Mouse (Mus musculus) frontal cortex, postnatal 10 days (tissue): Measurements from ENCODE around the gene Vcl.

Experiments used
- DNase-seq, 2 experiments: peaks; one replicate each; pipeline ENCODE4 v3.0.0; 2022; ENCODE audit warnings: low spot score in 2 of 2, mixed read lengths in 1 of 2

Vcl gene

DNA sequence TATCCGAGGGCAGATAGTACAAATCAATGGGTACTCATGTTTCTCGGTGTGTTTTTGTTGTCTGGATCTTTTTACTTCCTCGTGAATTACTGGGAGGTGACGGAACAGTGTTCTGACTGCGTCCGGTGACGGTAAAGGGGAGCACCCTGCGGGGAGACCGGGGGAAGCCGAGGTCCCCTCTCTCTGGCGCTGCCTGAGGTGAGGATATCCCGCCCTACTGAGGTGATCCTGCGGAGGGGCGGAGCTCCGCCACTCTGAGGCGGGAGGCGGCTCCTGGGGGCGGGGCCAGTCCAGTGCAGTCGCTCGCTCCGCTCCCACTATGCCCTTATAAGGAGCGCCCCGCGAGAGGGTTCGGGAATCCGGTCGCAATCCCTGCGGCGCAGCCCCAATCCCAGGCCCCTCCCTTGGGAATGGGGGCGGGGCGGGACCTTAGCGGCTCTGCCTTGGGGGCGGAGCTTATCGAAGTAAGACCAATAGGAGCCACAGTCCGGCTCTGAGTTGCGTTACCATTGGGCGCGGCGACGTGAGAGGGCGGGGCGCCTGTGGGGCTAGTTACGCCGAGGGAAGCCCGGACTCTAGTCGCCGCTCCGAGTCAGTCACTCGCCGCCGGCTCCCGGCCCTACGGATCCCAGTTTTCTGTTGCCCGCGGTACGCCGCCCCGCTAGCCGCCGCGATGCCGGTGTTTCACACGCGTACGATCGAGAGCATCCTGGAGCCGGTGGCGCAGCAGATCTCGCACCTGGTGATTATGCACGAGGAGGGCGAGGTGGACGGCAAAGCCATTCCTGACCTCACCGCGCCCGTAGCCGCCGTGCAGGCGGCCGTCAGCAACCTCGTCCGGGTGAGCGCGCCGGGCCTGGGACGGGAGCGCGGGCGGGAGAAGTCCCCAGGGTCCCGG, at the start of gene Vcl:
TSS of gene Vcl (plus strand) at position 551 of the 898 bp plus-strand sequence.
- peak; percentile 98 to 99 for DNase-seq

DNA sequence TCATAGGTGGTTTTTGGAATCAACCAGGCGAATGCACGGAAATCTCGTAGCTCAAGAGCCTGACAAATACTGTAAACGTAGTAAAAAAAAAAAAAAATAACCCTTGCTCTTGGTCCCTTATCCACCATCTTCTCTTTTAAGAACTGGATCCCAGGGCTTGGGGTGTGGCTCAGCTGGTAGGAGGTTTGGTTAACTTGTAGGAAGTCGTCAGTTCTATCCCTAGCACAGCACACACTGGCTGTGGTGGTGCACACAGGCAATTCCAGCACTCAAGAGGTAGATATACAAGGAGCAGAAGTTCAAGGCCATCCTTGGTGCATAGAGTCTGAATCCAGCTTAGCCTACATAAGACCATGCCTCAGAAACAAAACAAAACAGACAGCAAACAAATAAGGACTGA, 44.5 kb upstream of the Vcl start:
- DNase-seq, result no peak

DNA sequence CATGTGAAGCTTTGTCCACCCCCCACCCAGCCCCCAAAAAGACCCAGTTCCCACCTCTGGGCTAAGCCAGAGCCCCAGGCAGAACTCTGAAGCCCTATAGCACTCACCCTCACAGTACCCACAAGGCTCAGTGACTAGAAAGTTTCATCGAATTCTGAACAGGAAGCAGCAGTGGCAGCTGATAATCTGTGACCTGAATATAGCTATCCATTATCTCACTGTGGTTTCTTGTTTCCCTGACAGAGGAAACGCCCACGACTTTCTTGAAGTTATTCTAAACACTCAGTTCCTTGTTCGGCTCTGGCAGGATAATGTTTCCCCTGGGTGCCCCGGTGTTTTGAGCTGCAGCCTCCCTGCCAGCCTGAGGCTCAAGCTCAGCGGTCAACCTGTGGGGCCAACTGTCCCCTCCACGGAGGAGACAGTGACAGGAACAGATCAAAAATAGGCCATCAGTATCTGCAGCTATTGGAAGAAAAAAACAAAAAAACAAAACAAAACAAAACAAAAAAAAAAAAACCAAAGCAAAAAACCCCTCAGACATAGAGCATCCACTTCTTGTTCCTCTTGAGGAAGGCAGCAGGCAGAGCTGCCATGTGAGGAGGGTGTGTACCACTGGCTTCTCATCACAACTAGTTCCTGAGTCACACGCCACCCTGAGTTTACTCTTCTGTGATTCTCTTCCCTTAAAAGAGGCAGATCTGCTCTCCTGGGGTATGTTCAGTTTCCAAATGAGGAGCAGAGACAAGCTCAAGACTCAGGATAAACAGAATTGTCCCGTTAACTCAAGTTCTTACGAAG, 43.9 kb upstream of the Vcl start:
- DNase-seq, result no peak

DNA sequence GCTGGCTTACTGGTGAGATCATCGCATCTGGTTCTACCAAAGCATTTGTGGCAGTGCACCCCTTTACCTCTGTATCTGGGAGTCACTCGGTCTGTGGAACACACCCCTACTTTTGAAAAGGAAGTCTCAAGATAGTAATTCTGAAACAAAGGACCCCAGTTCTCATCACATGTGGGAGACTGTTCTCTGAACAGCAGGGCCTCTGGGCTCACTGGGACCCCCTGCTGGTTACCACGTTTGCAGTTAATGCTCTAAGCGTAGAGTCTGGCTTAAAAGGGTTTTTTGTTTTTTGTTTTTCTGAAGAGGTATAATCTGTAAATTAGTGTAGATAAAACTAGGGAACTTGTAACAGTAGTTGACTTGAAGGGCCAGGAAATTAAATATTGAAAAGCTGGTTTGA, 42.9 kb upstream of the Vcl start:
- peak in 1 of 2 experiments; percentile 17 for DNase-seq

DNA sequence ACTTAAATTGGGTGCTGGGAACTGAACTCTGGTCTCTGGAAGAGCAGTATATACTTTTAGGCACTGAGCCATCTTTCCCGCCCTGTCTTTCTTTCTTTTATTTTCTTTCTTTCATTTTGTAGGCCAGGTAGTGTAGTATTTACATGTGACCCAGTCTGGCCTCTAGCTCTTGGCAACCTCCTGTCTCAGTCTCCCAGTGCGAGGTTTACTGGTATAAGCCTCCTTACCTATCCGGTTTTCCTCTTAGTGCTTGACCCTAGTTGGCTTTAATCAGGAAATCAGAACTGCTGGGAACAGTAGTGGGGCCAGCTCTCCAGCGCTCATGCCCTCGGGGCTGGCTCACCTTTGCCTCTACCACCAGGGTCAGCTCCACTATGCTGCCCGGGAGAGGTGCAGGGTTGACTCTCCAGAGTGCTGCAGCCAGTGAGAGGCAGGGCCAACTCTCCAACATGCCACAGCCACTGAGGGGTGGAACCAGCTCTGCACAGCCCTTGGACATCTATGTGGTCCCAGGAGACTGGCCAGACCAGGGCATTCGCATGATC, 41.6 kb upstream of the Vcl start:
- no peak for DNase-seq

DNA sequence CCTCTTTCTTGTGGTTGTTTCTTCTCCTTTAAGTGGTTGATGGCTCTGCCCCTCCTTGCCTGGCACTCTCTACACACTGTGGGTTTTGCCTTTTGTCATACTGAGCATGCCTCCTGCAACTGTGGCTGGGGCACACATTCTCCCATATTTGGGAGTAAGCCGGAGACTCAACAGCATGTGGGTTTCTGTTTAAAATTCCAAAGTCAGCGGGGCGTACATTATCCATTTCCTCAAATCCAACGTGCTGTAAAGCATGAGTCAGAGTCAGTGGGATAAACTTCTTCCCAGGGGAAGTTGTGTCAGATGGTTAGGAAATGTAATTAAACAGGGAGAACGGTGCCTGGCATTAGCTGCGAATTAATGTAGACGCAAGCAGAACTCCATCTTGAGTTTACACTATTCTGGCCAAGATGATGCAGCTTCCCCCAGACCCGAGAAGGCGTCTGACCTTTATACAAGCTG, 37.2 kb upstream of the Vcl start:
- DNase-seq, result peak; percentile 21 to 24

DNA sequence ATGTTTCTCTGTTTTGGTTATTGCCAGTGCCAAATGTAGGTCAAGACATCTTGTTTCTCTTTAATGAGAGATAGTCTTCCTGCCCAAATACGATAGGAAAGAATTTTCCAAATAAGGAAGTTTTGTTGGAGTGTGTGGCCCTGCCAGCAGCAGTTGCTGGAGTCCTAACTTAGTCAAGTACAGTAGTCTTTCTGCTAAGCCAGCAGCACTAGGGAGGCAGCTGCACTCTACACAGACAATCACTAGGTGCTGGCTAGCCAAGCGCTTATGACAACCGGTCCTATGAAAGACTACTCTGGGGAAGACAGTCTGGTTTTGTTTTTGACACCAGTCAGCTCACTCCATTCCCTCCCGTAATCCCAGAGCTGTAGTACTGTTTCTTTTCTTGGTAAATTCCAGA, 35.4 kb upstream of the Vcl start:
- DNase-seq, result no peak

DNA sequence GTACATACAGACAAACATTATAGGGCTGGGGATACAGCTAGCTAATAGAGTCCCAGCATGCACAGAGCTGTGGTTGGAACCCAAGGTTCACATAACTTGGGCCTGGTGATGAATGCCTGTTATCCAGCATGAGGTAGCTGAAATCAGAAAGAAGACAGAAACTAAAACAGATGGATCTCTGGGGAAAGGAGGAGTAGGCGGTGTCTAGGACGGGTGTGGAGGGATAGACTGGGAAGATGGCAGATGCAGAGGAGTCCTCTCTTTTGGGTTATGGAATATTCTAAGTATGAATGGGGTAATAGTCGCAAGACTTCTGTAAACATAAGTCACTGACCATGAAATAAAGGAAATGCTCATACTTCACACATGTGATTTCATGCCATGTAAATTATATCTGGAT, 27.9 kb upstream of the Vcl start:
- DNase-seq, result no peak

DNA sequence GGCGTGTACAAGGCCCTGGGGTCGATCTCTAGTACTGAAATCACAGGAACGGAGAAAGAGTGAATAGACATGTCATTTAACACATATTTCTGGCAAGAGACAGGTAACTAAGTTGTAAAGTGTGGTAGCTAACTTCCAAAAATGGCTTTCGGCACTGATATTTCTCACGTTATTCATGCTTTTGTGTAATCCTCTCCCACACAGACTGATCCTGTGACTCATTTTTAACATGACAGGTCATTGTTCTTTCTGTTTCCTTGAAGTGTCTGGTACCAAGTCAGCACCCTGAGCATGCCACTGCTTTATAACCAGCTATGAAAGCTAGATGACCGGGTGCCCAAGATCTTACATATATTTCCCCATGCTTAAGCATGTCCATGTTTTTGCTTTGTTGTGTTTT, 26.1 kb upstream of the Vcl start:
- no peak for DNase-seq

DNA sequence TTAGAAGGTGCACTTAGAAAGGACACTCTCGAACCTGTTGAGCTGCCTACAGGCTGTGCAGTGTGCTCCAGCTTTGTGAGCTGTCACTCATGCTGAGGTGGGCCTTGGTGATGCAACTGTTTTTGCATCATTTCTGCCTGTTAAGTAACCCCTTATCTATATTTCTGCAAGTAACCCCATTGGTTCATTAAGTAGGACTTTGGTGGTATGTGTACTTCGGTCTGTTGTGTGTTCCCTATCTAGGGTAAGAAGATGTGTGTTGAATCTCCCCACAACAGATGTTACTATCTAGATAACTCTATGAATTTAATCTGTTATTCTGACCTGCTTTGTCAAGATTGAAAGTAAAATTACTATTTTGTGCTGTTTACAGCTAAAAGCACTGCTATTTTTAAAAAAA, 17.4 kb upstream of the Vcl start:
- DNase-seq, result no peak

DNA sequence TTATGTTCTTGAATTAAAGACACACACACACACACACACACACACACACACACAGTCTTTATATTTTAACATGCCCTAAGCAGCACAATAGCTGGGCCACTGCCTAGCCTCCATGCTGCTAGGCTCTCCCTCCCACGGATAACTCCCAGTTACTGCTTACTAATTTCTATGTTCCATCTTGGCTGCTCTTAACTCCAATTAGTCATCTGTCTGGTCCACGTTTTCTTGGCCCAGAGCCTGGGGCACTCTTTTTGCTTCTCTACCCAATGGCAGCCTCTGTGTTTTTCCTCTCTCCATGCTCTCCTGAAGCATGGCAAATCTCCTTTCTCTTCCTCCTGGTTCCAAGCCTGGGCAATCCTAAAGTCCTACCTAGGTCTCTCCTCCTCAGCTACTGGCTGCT, 14.8 kb upstream of the Vcl start:
- DNase-seq, result peak in 1 of 2 experiments; percentile 26

DNA sequence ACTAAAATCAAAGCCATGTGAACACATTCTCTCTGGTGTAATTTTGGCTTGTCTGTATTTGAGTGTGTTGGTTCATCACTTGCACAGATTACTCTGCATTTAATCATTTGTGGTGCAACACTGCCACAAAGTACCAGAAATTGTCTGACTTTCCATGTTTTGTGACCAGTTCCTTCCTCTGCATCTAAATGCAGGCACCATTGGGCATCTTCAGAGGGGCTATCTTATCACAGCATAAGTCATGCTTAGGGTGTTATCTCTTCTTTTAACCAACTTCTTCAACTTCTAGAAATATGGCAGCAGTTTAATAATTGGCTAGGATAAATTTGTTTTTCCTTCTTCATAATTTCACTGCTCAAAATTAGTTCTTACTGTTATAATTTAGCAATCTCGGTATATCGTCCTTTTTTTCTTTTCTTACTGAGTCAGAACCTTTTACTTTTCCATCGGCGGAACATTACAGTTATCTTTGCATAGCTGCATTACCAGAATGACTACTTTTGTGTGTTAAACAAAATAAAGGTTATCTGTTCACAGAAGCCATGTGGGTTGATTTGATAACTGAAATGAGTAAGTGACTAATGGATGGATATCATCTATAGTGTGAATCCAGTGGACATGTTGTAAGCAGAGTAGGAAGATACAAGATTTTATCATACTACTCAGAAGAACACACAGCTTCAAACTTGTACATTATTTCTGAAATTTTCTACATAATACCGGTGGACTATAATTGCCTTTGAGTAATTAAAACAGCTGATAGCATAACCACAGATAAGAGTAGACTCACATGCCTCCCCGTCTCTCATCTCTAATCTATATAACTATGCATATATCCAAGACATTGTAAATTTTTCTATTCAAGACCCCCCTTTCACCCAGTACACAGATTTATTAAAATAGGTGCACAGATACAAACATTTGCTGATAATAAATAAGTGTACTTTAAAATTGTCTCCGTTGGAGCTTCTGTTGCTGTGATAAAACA, 12.3 kb upstream of the Vcl start:
- DNase-seq, result no peak

DNA sequence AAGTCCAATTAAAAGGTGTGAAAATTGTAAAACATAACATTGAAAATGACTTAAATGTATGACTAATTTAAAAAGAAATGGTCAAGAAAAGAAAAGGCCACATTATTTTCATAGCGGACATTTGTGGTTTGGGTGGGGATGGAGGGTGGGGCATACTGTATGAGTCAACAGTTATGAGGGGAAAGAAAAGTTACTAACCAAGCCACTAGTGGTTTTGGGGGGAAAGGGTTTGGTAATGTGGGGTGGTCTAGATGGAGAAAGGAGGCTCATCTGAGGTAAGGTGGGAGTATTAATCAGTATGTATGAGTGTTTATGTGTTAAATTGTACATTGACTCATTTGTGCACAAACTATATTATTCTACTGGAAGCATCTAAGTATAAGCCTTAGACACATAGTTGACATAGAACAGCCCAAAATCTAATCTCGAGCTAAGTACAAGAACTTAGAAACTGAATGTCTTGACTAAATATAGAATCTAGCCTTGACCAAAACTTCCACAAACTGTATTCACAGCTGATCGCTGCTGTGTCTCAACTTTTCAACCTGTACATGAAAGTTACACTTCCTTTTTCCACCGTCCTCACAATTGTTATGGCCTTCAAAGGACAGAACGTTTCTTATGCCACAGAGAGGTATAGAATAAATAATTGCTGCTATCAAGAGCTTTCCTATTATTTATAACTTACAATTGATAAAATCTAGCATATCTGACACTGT, 5.0 kb upstream of the Vcl start:
- DNase-seq, result no peak

DNA sequence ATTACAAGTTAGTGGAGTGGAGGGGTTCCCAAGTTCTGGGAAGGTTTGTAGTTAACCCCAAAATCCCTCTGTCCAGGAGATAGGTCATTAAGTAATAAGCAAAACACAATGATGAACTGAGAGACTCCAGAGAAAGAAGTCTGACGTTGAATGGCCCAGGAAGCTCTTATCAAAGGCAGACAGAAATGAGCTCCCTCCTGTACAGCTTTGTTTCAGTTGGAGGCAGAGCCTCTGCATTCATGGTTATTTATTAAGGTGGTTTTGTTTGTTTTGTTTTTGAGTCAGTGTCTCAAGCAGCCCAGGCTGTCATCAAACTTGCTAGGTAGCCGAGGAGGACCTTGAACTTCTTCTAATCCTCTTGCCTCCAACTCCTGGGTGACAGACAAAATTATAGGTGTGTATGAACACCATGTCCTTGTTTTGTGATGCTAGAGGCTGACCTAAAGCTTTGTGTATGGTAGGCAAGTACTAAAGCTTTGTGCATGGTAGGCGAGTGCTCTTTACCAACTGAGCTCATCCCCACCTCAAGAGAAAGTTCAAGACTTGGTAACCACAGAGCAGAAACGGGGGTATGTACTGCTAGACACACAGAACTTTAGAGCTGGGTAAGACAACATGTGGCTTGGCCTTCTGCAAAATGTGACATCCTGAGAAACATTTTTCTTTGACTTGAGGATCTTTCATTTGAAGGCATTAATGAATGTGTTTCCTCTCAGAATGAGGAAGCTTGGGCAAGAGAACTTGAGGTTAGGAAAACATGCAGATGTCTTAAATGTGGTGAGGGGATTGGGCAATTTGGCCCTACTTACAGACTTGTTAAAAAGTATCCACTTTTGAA, 1.5 kb upstream of the Vcl start:
- DNase-seq, result no peak

DNA sequence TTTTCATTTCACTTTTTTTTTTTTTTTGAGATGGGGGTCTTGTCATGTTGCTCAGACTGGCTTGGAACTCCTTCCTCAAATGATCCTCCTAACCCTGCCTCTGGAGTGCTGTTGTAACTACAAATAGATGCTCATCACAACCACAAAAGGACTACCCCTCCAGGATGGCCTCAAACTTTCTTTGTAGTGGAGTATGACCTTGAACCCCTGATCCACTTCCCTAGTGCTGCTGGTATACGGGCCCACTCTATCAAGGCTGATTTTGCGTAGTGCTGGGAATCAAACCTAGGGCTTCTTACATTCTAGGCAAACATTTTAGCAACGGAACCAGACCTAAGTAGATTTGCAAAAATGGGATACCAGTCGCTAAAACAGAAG, 901 bp upstream of the Vcl start:
- no peak for DNase-seq

DNA sequence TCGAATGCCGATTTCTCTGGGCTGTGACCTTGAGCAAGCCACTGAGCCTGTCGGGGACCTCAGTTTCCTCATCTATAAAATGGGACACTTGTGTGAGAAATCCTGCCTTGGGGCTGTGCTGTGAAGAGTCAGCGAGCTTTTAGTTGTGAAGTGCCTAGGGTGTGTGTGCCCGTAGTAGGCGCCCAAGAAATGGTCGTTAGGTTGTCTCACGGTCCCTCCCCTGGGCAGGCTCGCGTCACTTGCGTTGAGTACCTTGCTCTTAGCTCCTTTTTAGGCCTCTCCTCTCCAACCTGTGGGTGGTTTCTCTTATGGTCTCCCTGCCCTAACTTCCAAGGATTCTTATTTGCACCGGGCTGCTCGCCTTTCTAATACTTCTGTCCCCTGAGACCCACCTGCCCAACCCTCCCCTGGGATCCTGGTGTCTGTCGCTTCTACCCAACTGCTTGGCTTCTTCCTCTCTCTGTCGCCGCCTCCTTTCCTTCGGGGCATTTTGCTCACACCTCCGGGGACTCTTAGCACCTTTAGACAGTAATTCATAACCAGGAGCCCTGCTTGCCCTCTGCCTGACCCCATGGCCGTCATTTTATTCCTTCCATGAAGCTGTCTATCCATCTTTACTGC, 726 bp downstream of the Vcl start:
- peak in 1 of 2 experiments; percentile 14 for DNase-seq

DNA sequence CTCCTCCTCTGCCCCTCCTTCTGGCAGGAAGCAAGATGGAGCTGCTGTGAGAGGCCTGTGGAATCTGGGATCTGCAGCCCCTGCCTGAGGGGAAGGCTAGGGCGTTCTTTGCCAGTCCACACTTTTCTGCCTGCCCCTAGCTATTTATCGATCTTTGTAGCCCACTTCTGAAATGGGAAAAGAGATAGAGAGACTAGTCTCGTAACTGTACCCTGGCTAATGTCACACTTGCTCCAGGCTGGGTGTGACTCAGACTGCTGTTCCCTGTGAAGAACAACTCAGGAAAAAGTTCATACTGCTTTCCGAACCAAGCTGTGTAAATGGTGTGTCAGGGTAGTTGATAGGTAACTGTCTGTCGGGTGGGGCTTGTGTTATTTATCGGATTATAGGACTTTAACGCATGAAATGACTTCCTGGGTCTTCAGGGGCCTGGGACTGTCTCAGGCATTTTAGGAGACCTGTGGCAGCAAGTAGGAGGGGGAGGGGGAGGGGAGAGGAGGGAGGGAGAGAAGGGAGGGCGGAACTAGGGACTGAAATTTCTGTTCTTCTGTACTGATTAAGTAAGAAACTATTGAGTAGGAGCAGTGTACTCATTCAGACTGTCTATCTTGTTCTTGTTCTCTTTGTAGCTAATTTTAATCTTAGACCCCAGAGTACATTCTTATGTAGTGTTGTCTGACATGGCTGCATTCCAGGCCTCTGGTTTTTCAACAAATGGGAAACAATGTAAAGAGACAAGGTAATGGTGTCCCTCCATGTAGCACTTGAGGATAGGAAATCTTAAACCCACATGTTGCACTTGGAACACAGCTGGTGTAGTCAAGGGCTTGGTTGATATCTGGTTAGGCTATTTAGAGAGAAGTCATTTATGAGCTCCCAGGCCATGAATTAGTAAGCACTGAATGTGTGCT, 1.5 kb downstream of the Vcl start:
- no peak for DNase-seq

DNA sequence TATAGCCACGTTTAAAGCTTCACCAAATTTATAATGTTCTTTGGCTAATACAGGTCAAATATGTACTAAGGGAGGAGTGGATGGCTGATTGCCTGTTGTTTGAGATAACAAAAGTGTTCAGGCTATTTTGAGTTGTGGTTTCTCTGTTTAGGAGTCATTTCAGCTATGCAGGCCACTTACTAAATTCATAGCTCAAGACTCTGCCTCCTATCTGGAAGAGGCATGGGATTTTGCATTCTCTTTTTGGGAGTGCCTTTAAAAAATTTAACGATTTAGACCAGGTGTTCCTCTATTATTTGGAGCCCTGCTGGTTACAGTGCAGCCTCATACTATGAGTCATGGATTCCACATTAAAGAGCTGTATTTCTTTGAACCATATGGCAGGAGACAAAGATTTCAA, 9.2 kb downstream of the Vcl start:
- DNase-seq, result no peak
